Mouse (Mus musculus) bone marrow, adult 2 months (tissue): ENCODE data around the gene Dvl2. TPM values are rescaled to one million over a fixed set of nuclear protein-coding genes. Genes with fewer than 3 reads are reported as not detected.

Experiments
- H3K27ac ChIP-seq: fragments of 200-500 bp; 2 replicates; pipeline ENCODE4 v1.5.1; 2012; ENCODE audit warnings: low read depth, mild to moderate bottlenecking, control low read depth, inconsistent platforms, low read length; ENCODE audit not compliant: control insufficient read depth, poor library complexity, insufficient read depth
- H3K4me1 ChIP-seq: fragments of 200-500 bp; 2 replicates; pipeline ENCODE4 v1.6.1; 2011; ENCODE audit warnings: low read length; ENCODE audit not compliant: control insufficient read depth, insufficient read depth
- H3K4me3 ChIP-seq: fragments of 200-500 bp; replicated peaks from 2 replicates; pipeline ENCODE3; 2011; ENCODE audit warnings: mild to moderate bottlenecking, low read depth, low read length, control low read depth; ENCODE audit not compliant: control insufficient read depth
- CTCF ChIP-seq: fragments of 200-500 bp; IDR thresholded peaks from 2 replicates; pipeline ENCODE4 v1.5.1; 2011; ENCODE audit warnings: low read length, control low read depth; ENCODE audit not compliant: control insufficient read depth, insufficient read depth
- POLR2A ChIP-seq: fragments of 200-500 bp; IDR thresholded peaks from 2 replicates; pipeline ENCODE4 v1.6.1; 2011; ENCODE audit warnings: low read depth, mild to moderate bottlenecking, control low read depth, low read length, borderline replicate concordance; ENCODE audit not compliant: control insufficient read depth
- WGBS: fragments of 180-500 bp; shearing (Covaris S2); methylation state at CpG from one replicate; pipeline ENCODE4 v1.1.7; 2018; 5-methylcytosine and 5-hydroxymethylcytosine counted together
- polyA plus RNA-seq: library from polyadenylated mRNA; stranded (reverse); fragments of >200 nt; gene quantifications from 2 replicates; pipeline ENCODE4 v1.2.4, GENCODE M21; 2011; ENCODE audit warnings: low replicate concordance; ENCODE audit not compliant: missing spikeins, insufficient read depth, insufficient read length

Gene Dvl2
- polyA plus RNA-seq, 1 experiment: 12.8 TPM

GRCm38 (mm10) chr11:69964650-69965270, 35.6 kb upstream of the Dvl2 start, which contains the start of gene Cldn7:
TSS of gene Cldn7 (plus strand) at chr11:69964779.
- Histone ChIP-seq H3K27ac (no peak within 1 kb of the TSS; the same call in 1 of the 2 replicates), H3K4me1 (peaks cover 3% of the 10 kb centered on the region; the same call in 1 of the 2 replicates), H3K4me3 (no peak within 1 kb of the TSS)
- no peak for TF ChIP-seq CTCF
- no peak for TF ChIP-seq POLR2A
- WGBS: 38% methylated on average over 24 of the region's 24 CpGs

GRCm38 (mm10) chr11:69965271-69966005, 35.0 kb upstream of the Dvl2 start:
- WGBS: 7% methylated on average over 49 of the region's 49 CpGs
- Histone ChIP-seq H3K4me1 (peaks cover 3% of the 10 kb centered on the region; the same call in 1 of the 2 replicates), H3K4me3 (no peak overlapping the region), H3K27ac (no peak overlapping the region; the same call in 1 of the 2 replicates)
- no peak for TF ChIP-seq POLR2A
- TF ChIP-seq CTCF: no peak

DNA sequence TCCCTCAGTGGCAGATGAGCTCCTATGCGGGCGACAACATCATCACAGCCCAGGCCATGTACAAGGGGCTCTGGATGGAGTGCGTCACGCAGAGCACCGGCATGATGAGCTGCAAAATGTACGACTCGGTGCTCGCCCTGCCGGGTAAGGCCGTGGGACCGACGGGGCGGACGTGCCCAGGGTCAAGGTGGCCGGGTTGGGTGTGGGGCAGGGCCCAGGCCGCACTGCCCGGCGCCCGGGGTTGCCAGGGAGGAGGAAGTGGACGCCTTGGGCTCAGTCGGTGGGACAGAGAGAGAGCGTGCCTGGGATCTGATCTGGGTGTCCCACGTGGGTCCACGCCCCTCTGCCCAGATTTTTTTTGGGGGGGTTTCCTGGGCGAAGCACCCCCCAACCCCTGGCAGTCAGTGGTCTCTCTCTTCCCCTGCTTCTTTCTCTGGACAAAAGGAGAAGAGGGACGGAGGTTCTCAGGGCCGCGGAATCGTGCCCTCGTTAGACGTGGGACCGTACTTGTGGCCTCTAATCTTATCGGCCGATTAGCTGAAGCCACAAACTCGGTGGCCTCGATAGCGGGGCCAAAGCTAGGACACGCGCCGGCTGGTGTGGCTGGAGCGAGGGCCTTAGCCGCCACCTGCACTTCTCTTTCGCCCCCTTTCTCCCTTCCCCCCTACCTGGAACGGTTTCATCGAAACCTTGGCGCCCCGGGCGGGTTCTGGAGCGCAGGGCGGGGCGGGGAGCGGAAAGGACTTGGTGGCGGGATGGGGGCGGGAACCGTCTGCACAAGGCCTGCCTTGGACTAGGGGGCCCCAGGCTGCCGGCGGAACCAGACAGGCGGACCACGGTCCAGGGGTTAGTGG, 34.2 kb upstream of the Dvl2 start:
- Histone ChIP-seq H3K27ac (no peak overlapping the region), H3K4me1 (peaks cover 3% of the 10 kb centered on the region; the same call in 1 of the 2 replicates), H3K4me3 (no peak overlapping the region)
- WGBS: 4% methylated on average over 58 of the region's 59 CpGs
- TF ChIP-seq CTCF: no peak
- TF ChIP-seq POLR2A: no peak

DNA sequence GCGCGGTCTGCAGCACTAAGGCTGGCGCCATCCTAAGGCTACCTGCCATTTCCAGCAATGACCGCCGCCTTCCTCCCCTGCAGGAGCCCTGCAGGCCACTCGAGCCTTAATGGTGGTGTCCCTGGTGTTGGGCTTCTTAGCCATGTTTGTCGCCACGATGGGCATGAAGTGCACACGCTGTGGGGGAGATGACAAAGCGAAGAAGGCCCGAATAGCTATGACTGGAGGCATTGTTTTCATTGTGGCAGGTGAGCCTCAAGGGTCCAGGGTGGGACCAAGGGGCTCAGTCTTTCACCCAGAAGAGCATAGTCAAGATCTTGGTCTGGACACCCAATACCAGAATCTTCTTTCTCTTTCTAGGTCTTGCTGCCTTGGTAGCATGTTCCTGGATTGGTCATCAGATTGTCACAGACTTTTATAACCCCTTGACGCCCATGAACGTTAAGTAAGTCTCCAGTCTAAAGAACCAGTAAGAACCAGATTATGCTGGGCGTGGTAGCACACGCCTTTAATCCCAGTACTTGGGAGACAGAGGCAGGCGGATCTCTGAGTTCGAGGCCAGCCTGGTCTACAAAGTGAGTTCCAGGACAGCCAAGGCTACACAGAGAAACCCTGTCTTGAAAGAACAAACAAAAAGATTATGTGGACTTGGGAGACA, 33.4 kb upstream of the Dvl2 start:
- TF ChIP-seq POLR2A (no peak), CTCF (no peak)
- Histone ChIP-seq H3K4me1 (peaks cover 3% of the 10 kb centered on the region; the same call in 1 of the 2 replicates), H3K27ac (no peak overlapping the region), H3K4me3 (no peak overlapping the region)
- WGBS: 37% methylated on average over 17 of the region's 17 CpGs

GRCm38 (mm10) chr11:69968793-69969192, 31.6 kb upstream of the Dvl2 start:
- no peak overlapping the region for H3K4me3 ChIP-seq
- peaks cover 1% of the 10 kb centered on the region; the same call in 1 of the 2 replicates for H3K4me1 ChIP-seq
- WGBS: 79% methylated on average over 4 of the region's 4 CpGs
- no peak overlapping the region for H3K27ac ChIP-seq
- no peak for TF ChIP-seq POLR2A
- TF ChIP-seq CTCF: no peak

GRCm38 (mm10) chr11:69970222-69970621, 30.2 kb upstream of the Dvl2 start:
- TF ChIP-seq POLR2A: no peak
- TF ChIP-seq CTCF: no peak
- Histone ChIP-seq H3K27ac (no peak overlapping the region), H3K4me3 (no peak overlapping the region), H3K4me1 (peaks cover 1% of the 10 kb centered on the region; the same call in 1 of the 2 replicates)
- 77% methylated on average over 6 of the region's 6 CpGs for WGBS

GRCm38 (mm10) chr11:69970775-69971174, 29.6 kb upstream of the Dvl2 start:
- Histone ChIP-seq H3K4me1 (peaks cover 1% of the 10 kb centered on the region; the same call in 1 of the 2 replicates), H3K27ac (no peak overlapping the region), H3K4me3 (no peak overlapping the region)
- WGBS: 69% methylated on average over 3 of the region's 3 CpGs
- no peak for TF ChIP-seq POLR2A
- no peak for TF ChIP-seq CTCF

DNA sequence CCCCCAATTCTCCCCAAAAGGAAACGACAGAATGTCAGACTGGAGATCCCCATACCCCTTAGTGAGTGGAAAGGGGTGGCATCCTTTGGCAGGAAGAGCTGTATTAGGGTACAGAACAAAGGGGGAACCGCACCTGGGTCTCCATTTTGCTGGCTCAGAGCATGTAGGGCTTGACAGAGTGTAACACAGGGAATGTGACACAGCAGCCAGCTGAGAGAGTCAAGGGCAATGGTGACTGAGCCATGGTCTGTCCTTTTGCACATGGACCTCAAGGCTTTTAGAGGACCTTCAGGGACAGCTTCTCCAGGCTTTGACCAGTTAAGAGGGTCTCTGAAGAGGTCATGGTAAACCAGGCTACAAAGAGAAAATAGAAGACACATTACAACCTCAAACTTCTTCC, 25.5 kb upstream of the Dvl2 start:
- TF ChIP-seq POLR2A (no peak), CTCF (no peak)
- H3K4me1 ChIP-seq: no peaks in the 10 kb centered on the region
- H3K4me3 ChIP-seq: no peak overlapping the region
- no peak overlapping the region for H3K27ac ChIP-seq
- WGBS: 87% methylated on average over 2 of the region's 2 CpGs
